Mouse (Mus musculus) liver, embryonic 16.5 days (tissue): ENCODE measurements at regions not wholly inside any gene's neighbourhood (a gene's known extent, or its start where the extent isn't known, plus 50 kb on each side); places are given as distances from the start of the nearest gene placed in this dataset.

ENCODE experiments used
- ATAC-seq: fragments of 200-750 bp; cut with Nextera tagmentation; 2 replicates; pipeline ENCODE4 v1.8.0; 2017; ENCODE audit warnings: low read depth, mild to moderate bottlenecking, moderate number of reproducible peaks, moderate library complexity
- H3K27ac ChIP-seq: fragments of 300-500 bp; sonication (generic); 2 replicates; pipeline ENCODE4 v1.5.1; 2014; ENCODE audit warnings: mild to moderate bottlenecking, low read length
- H3K27me3 ChIP-seq: fragments of 300-500 bp; sonication (generic); 2 replicates; pipeline ENCODE4 v1.6.1; 2014; ENCODE audit warnings: low read depth, low read length, mixed read lengths; ENCODE audit not compliant: control insufficient read depth, insufficient read depth
- H3K36me3 ChIP-seq: fragments of 300-500 bp; sonication (generic); 2 replicates; pipeline ENCODE4 v1.6.1; 2014; ENCODE audit warnings: mild to moderate bottlenecking; ENCODE audit not compliant: control insufficient read depth, insufficient read depth
- H3K4me1 ChIP-seq: fragments of 300-500 bp; sonication (generic); 2 replicates; pipeline ENCODE4 v1.6.1; 2014; ENCODE audit warnings: low read depth, low read length, mixed read lengths; ENCODE audit not compliant: control insufficient read depth
- H3K4me2 ChIP-seq: fragments of 300-500 bp; sonication (generic); 2 replicates; pipeline ENCODE4 v1.6.1; 2014; ENCODE audit warnings: low read depth, low read length, mixed read lengths
- H3K4me3 ChIP-seq: fragments of 300-500 bp; sonication (generic); 2 replicates; pipeline ENCODE4 v1.5.1; 2014; ENCODE audit warnings: low read depth, mild to moderate bottlenecking, low read length
- H3K9ac ChIP-seq: fragments of 300-500 bp; sonication (generic); 2 replicates; pipeline ENCODE4 v1.6.1; 2014; ENCODE audit warnings: low read depth, low read length
- H3K9me3 ChIP-seq: fragments of 300-500 bp; sonication (generic); replicated peaks from 2 replicates; pipeline ENCODE4 v1.6.1; 2016; ENCODE audit warnings: low read length; ENCODE audit not compliant: control insufficient read depth
- WGBS: fragments of 180-500 bp; shearing (Covaris S2); extraction: QIAGEN DNeasy Blood & Tissue Kit; methylation state at CpG from one replicate; pipeline ENCODE4 v1.1.7; 2014; ENCODE audit not compliant: insufficient replicate concordance; 5-methylcytosine and 5-hydroxymethylcytosine counted together

- no peak overlapping the region for H3K4me3 ChIP-seq
- no peak overlapping the region for H3K4me2 ChIP-seq
- ATAC-seq: no peak
- 49% methylated on average over 5 of the region's 5 CpGs for WGBS
- H3K27me3 ChIP-seq: no peaks in the 10 kb centered on the region
- no peak overlapping the region for H3K27ac ChIP-seq
- no peak overlapping the region for H3K9ac ChIP-seq
- H3K36me3 ChIP-seq: no peaks in the 10 kb centered on the region
- no peaks in the 10 kb centered on the region for H3K4me1 ChIP-seq
- no peaks in the 10 kb centered on the region for H3K9me3 ChIP-seq
Measured at GRCm38 (mm10) chr8:26273792-26274191, 154.5 kb downstream of the Gm45692 start.

- Histone ChIP-seq H3K4me3 (no peak overlapping the region), H3K27ac (no peak overlapping the region), H3K27me3 (no peaks in the 10 kb centered on the region), H3K9me3 (no peaks in the 10 kb centered on the region), H3K9ac (no peak overlapping the region), H3K4me2 (no peak overlapping the region), H3K36me3 (no peaks in the 10 kb centered on the region), H3K4me1 (no peaks in the 10 kb centered on the region)
- 64% methylated on average over 6 of the region's 6 CpGs for WGBS
- no peak for ATAC-seq
Measured at GRCm38 (mm10) chr8:26274481-26274880, 155.1 kb downstream of the Gm45692 start.

- H3K4me2 ChIP-seq: no peak overlapping the region
- H3K36me3 ChIP-seq: no peaks in the 10 kb centered on the region
- H3K27ac ChIP-seq: no peak overlapping the region
- H3K9ac ChIP-seq: no peak overlapping the region
- WGBS: 67% methylated on average over 11 of the region's 11 CpGs
- no peaks in the 10 kb centered on the region for H3K4me1 ChIP-seq
- no peaks in the 10 kb centered on the region for H3K9me3 ChIP-seq
- ATAC-seq: no peak
- H3K27me3 ChIP-seq: no peaks in the 10 kb centered on the region
- no peak overlapping the region for H3K4me3 ChIP-seq
Measured at GRCm38 (mm10) chr8:26282156-26282935, 163.0 kb downstream of the Gm45692 start.

GRCm38 (mm10) chr8:26283957-26284356 is 164.6 kb downstream of the Gm45692 start:
- Histone ChIP-seq H3K9me3 (no peaks in the 10 kb centered on the region), H3K4me1 (no peaks in the 10 kb centered on the region), H3K4me2 (no peak overlapping the region), H3K36me3 (no peaks in the 10 kb centered on the region), H3K4me3 (no peak overlapping the region), H3K27me3 (no peaks in the 10 kb centered on the region), H3K27ac (no peak overlapping the region), H3K9ac (no peak overlapping the region)
- ATAC-seq: no peak
- 49% methylated on average over 2 of the region's 2 CpGs for WGBS

- no peaks in the 10 kb centered on the region for H3K9me3 ChIP-seq
- H3K4me1 ChIP-seq: no peaks in the 10 kb centered on the region
- no peaks in the 10 kb centered on the region for H3K27me3 ChIP-seq
- no peak overlapping the region for H3K9ac ChIP-seq
- no peak overlapping the region for H3K4me2 ChIP-seq
- 70% methylated on average over 6 of the region's 6 CpGs for WGBS
- H3K36me3 ChIP-seq: no peaks in the 10 kb centered on the region
- ATAC-seq: no peak
- H3K4me3 ChIP-seq: no peak overlapping the region
- H3K27ac ChIP-seq: no peak overlapping the region
Measured at GRCm38 (mm10) chr8:26287665-26288064, 168.3 kb downstream of the Gm45692 start.

- ATAC-seq: no peak
- Histone ChIP-seq H3K9me3 (no peaks in the 10 kb centered on the region), H3K36me3 (no peaks in the 10 kb centered on the region), H3K4me2 (no peak overlapping the region), H3K27me3 (no peaks in the 10 kb centered on the region), H3K4me1 (no peaks in the 10 kb centered on the region), H3K9ac (no peak overlapping the region), H3K4me3 (no peak overlapping the region), H3K27ac (no peak overlapping the region)
- 49% methylated on average over 4 of the region's 4 CpGs for WGBS
Measured at GRCm38 (mm10) chr8:26288163-26288562, 168.8 kb downstream of the Gm45692 start.

- ATAC-seq: no peak
- Histone ChIP-seq H3K4me1 (no peaks in the 10 kb centered on the region), H3K4me3 (no peak overlapping the region), H3K36me3 (no peaks in the 10 kb centered on the region), H3K4me2 (no peak overlapping the region), H3K9me3 (no peaks in the 10 kb centered on the region), H3K27ac (no peak overlapping the region), H3K9ac (no peak overlapping the region), H3K27me3 (no peaks in the 10 kb centered on the region)
- WGBS: 65% methylated on average over 10 of the region's 10 CpGs
Measured at GRCm38 (mm10) chr8:26298066-26298804, 178.9 kb downstream of the Gm45692 start.

GRCm38 (mm10) chr8:26300246-26300645 is 180.9 kb downstream of the Gm45692 start:
- H3K9ac ChIP-seq: no peak overlapping the region
- H3K4me3 ChIP-seq: no peak overlapping the region
- H3K36me3 ChIP-seq: no peaks in the 10 kb centered on the region
- no peaks in the 10 kb centered on the region for H3K4me1 ChIP-seq
- H3K4me2 ChIP-seq: no peak overlapping the region
- no peaks in the 10 kb centered on the region for H3K27me3 ChIP-seq
- peak; percentile 47; the same call in 1 of the 2 replicates for ATAC-seq
- H3K9me3 ChIP-seq: no peaks in the 10 kb centered on the region
- 47% methylated on average over 6 of the region's 6 CpGs for WGBS
- H3K27ac ChIP-seq: no peak overlapping the region

GRCm38 (mm10) chr8:26301961-26302360 is 182.6 kb downstream of the Gm45692 start:
- Histone ChIP-seq H3K9ac (no peak overlapping the region), H3K4me2 (no peak overlapping the region), H3K36me3 (no peaks in the 10 kb centered on the region), H3K4me1 (no peaks in the 10 kb centered on the region), H3K4me3 (no peak overlapping the region), H3K27ac (no peak overlapping the region), H3K9me3 (no peaks in the 10 kb centered on the region), H3K27me3 (no peaks in the 10 kb centered on the region)
- ATAC-seq: no peak
- 64% methylated on average over 4 of the region's 4 CpGs for WGBS
